Mouse (Mus musculus): ENCODE data around the gene Sqstm1. TPM values are rescaled to one million over a fixed set of nuclear protein-coding genes. Genes with fewer than 3 reads are reported as not detected.

The Sqstm1 gene
- 377 and 383 TPM in 2 replicates for polyA plus RNA-seq (2014; fragmentation: Nextera tagmentation; extraction: Ambion mirVana)

DNA sequence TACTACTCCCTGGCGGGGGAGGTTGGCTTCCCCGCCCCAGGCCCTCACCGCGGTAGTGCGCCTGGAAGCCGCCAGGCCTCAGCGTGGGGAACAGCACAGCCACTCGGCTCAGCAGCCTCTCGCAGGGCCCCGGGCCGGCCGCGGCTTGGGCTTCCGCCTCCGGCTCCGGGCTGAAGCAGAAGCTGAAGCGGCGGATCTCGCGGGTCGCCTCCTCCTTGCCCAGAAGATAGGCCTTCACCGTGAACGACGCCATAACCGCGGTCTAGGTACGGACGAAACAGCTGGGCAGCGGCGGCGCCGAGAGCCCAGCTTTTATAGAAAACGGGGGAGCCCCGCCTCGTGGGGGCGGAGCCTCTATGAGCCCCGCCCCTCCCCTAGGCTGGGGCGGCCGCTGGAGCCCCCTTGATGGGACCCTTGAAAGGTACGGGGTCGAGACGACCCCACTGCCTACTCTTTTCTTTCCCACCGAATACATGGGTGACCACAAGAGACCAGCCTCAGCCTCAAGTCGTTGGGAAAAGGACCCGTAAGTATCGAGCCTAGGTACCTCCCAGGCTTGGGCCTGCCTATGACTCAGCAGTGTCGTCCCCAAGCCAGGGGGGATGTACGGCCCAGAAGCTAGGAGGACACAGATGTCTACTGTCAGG, at the start of gene Sqstm1, which contains the start of gene Mgat4b:
TSS of gene Sqstm1 (minus strand) at position 323 of the 647 bp plus-strand sequence.
TSS of gene Mgat4b (plus strand) at position 386 of the 647 bp plus-strand sequence.
- Histone ChIP-seq H3K4me1 (ENCODE audit: control insufficient read depth, insufficient read depth, low read length) (peaks cover 8% of the 10 kb centered on the region), H3K4me2 (ENCODE audit: low read depth, low read length) (peak within 1 kb of the TSS; percentile 72), H3K36me3 (ENCODE audit: control insufficient read depth, insufficient read depth, low read length) (peaks cover 18% of the 10 kb centered on the region), H3K4me3 (ENCODE audit: low read depth, low read length) (peak within 1 kb of the TSS; percentile 95), H3K9me3 (ENCODE audit: control insufficient read depth, low read length) (no peaks in the 10 kb centered on the region), H3K27me3 (ENCODE audit: control insufficient read depth, insufficient read depth, low read length) (no peaks in the 10 kb centered on the region), H3K9ac (replicated peaks; ENCODE audit: low read depth, low read length) (peak within 1 kb of the TSS; percentile 97), H3K27ac (ENCODE audit: low read depth, low read length) (peak within 1 kb of the TSS; percentile 99)
- WGBS = under 1% methylated on average over 48 of the region's 48 CpGs
- peak; percentile 81 for ATAC-seq (ENCODE audit: low read depth)

DNA sequence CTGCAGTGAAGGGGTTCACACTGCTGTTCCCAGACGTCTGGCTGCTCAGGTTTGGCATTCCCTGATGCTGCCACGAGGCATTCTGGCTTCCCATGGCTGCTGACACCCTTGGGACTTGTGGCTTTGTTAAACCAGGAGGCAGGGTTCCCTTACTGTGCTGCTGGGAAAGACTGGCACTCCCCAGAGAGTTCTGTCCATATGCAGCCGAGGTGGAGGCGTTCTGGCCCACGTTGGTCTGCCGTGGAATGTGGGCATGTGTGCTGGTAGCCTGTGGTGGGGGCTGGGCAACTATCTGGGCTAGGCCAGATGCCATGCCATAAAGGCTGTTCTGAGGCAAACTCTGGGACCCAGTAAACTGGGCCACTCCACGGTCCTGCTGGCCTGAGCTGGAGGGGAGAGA, 47.7 kb upstream of the Sqstm1 start:
- Histone ChIP-seq H3K9ac (replicated peaks; ENCODE audit: low read depth, low read length) (no peak overlapping the region), H3K36me3 (ENCODE audit: control insufficient read depth, insufficient read depth, low read length) (peaks cover 40% of the 10 kb centered on the region), H3K27ac (ENCODE audit: low read depth, low read length) (no peak overlapping the region), H3K4me1 (ENCODE audit: control insufficient read depth, insufficient read depth, low read length) (no peaks in the 10 kb centered on the region), H3K9me3 (ENCODE audit: control insufficient read depth, low read length) (no peaks in the 10 kb centered on the region), H3K27me3 (ENCODE audit: control insufficient read depth, insufficient read depth, low read length) (no peaks in the 10 kb centered on the region), H3K4me2 (ENCODE audit: low read depth, low read length) (no peak overlapping the region), H3K4me3 (ENCODE audit: low read depth, low read length) (no peak overlapping the region)
- ATAC-seq (ENCODE audit: low read depth) = no peak
- WGBS = 67% methylated on average over 7 of the region's 7 CpGs

DNA sequence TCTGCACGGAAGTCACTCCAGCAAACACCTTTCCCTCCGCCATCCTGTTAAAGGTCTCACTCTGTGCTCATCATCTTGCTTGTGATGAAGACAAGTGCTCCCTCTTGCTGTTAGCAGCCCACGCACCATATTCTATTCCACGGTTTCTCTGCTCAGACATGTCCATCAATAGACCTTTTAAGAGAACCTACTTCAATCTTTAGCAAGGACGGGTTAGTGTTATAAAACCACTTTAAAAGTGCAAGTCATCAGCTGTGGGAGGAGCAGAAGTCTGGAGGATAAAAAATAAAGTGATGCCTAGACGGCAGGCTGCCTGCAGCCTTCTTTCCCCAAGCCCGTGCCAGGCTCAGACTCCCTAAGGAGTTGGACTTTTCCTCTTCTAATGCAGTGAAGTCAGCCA, 46.0 kb upstream of the Sqstm1 start:
- Histone ChIP-seq H3K9me3 (ENCODE audit: control insufficient read depth, low read length) (no peaks in the 10 kb centered on the region), H3K27ac (ENCODE audit: low read depth, low read length) (no peak overlapping the region), H3K36me3 (ENCODE audit: control insufficient read depth, insufficient read depth, low read length) (peaks cover 28% of the 10 kb centered on the region), H3K4me1 (ENCODE audit: control insufficient read depth, insufficient read depth, low read length) (no peaks in the 10 kb centered on the region), H3K9ac (replicated peaks; ENCODE audit: low read depth, low read length) (no peak overlapping the region), H3K4me3 (ENCODE audit: low read depth, low read length) (no peak overlapping the region), H3K27me3 (ENCODE audit: control insufficient read depth, insufficient read depth, low read length) (no peaks in the 10 kb centered on the region), H3K4me2 (ENCODE audit: low read depth, low read length) (no peak overlapping the region)
- ATAC-seq (ENCODE audit: low read depth) = no peak
- 86% methylated on average over 7 of the region's 7 CpGs for WGBS

DNA sequence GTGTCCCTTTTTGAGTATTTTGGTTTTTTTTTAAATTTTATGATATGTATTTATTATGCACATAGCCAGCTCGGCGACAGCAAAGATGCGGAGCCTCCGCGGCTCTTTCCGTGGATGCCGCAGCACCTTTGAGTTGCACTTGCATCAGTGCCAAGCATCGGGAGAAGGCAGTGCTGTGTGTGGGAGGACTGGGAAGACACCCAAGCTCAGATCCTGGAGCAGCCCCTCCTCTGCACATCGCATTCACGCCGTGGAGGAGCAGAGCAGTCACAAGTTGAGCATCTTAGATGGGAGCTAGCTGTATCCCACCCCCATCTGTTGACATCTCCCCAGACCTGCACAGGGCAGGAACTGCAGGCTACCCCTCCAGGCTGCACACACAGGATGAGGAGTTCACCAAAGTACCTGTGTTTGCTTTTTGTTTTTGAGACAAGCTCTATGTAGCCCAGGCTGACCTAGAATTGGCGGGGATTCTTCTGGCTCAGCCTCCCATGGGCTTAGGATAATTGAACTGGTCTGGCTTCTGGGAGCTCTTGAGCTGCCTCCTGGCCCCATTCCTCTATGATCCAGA, 43.5 kb upstream of the Sqstm1 start:
- Histone ChIP-seq H3K36me3 (ENCODE audit: control insufficient read depth, insufficient read depth, low read length) (peaks cover 14% of the 10 kb centered on the region), H3K4me2 (ENCODE audit: low read depth, low read length) (no peak overlapping the region), H3K4me1 (ENCODE audit: control insufficient read depth, insufficient read depth, low read length) (no peaks in the 10 kb centered on the region), H3K27me3 (ENCODE audit: control insufficient read depth, insufficient read depth, low read length) (no peaks in the 10 kb centered on the region), H3K9me3 (ENCODE audit: control insufficient read depth, low read length) (no peaks in the 10 kb centered on the region), H3K4me3 (ENCODE audit: low read depth, low read length) (no peak overlapping the region), H3K9ac (replicated peaks; ENCODE audit: low read depth, low read length) (no peak overlapping the region), H3K27ac (ENCODE audit: low read depth, low read length) (no peak overlapping the region)
- ATAC-seq (ENCODE audit: low read depth) = no peak
- 87% methylated on average over 12 of the region's 12 CpGs for WGBS

DNA sequence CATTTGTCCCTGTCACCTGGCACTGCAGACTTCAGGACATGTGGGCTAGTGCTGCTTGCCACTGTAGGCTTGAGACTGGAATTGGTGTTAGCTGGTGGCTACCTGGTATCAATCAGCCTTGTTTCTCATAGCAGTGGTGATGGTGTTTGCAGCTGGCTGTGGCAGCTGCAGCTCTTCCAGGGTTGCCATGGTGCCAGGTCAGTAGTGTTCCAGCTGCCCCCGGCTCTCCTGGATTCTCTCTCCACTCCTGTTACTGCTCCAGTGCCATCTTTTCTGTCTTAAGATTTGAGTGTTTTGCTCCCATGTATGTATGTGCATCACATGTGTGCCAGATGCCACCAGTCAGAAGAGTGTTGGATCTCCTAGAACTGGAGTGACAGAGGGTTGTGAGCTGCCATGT, 42.8 kb upstream of the Sqstm1 start:
- Histone ChIP-seq H3K36me3 (ENCODE audit: control insufficient read depth, insufficient read depth, low read length) (peaks cover 14% of the 10 kb centered on the region), H3K9ac (replicated peaks; ENCODE audit: low read depth, low read length) (no peak overlapping the region), H3K27ac (ENCODE audit: low read depth, low read length) (no peak overlapping the region), H3K4me3 (ENCODE audit: low read depth, low read length) (no peak overlapping the region), H3K4me1 (ENCODE audit: control insufficient read depth, insufficient read depth, low read length) (no peaks in the 10 kb centered on the region), H3K4me2 (ENCODE audit: low read depth, low read length) (no peak overlapping the region), H3K27me3 (ENCODE audit: control insufficient read depth, insufficient read depth, low read length) (no peaks in the 10 kb centered on the region), H3K9me3 (ENCODE audit: control insufficient read depth, low read length) (no peaks in the 10 kb centered on the region)
- 68% methylated on average over 1 of the region's 1 CpGs for WGBS
- no peak for ATAC-seq (ENCODE audit: low read depth)

DNA sequence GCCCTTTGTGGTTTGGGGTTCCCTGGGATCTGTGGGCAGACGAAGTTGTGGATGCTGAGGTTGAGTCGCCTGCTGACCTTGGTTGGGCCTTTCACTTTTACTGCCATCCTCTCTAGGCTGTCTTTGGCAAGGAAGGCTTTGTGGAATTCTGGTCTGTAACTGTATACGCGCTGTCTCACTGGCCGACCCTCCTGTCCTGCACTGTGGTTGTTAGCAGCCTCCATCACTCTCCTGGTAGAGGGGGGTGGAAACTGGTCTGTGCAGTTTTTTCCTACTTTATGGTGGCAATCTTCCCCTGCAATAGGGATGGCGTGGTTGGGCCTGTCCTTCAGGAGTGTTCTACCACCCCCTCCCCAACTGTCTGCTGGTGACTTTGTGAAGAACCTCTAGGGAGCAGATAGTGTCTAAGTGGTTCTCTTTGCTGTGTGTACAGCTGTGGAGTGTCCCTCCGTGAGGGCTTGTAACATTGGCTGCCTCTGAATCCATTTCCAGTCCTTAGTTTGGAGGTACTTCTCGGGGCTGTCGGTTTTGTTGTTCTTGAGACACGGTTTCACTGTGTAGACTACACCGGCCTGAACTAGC, 42.1 kb upstream of the Sqstm1 start:
- WGBS = 62% methylated on average over 11 of the region's 11 CpGs
- no peaks in the 10 kb centered on the region for H3K4me1 ChIP-seq (ENCODE audit: control insufficient read depth, insufficient read depth, low read length)
- H3K9ac ChIP-seq (replicated peaks; ENCODE audit: low read depth, low read length) = no peak overlapping the region
- peaks cover 8% of the 10 kb centered on the region for H3K36me3 ChIP-seq (ENCODE audit: control insufficient read depth, insufficient read depth, low read length)
- H3K27ac ChIP-seq (ENCODE audit: low read depth, low read length) = no peak overlapping the region
- H3K27me3 ChIP-seq (ENCODE audit: control insufficient read depth, insufficient read depth, low read length) = no peaks in the 10 kb centered on the region
- no peak overlapping the region for H3K4me3 ChIP-seq (ENCODE audit: low read depth, low read length)
- H3K9me3 ChIP-seq (ENCODE audit: control insufficient read depth, low read length) = no peaks in the 10 kb centered on the region
- no peak for ATAC-seq (ENCODE audit: low read depth)
- no peak overlapping the region for H3K4me2 ChIP-seq (ENCODE audit: low read depth, low read length)

DNA sequence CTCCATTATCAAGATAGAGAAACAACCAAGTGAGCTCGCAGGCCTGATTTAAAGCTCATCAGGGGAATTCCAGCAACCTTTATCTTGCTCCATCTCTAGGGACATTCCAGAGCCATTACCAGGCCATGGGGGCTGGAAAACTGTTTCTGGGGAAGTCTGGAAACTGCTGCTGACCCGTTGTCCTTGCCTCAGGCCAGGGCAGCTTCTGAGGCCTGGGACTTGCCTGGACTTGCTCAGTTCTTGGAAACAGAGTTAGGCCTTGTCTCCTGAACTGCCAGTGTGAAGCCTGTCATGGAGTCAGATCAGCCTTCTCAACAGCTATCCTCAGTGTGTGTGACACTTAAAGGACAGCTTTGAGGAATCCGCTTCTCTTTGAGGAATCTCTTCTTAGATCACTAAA, 41.5 kb upstream of the Sqstm1 start:
- Histone ChIP-seq H3K9ac (replicated peaks; ENCODE audit: low read depth, low read length) (no peak overlapping the region), H3K4me1 (ENCODE audit: control insufficient read depth, insufficient read depth, low read length) (no peaks in the 10 kb centered on the region), H3K9me3 (ENCODE audit: control insufficient read depth, low read length) (no peaks in the 10 kb centered on the region), H3K27ac (ENCODE audit: low read depth, low read length) (no peak overlapping the region), H3K36me3 (ENCODE audit: control insufficient read depth, insufficient read depth, low read length) (peaks cover 4% of the 10 kb centered on the region; the same call in 1 of the 2 replicates), H3K27me3 (ENCODE audit: control insufficient read depth, insufficient read depth, low read length) (no peaks in the 10 kb centered on the region), H3K4me2 (ENCODE audit: low read depth, low read length) (no peak overlapping the region), H3K4me3 (ENCODE audit: low read depth, low read length) (no peak overlapping the region)
- no peak for ATAC-seq (ENCODE audit: low read depth)
- WGBS = 60% methylated on average over 3 of the region's 3 CpGs

DNA sequence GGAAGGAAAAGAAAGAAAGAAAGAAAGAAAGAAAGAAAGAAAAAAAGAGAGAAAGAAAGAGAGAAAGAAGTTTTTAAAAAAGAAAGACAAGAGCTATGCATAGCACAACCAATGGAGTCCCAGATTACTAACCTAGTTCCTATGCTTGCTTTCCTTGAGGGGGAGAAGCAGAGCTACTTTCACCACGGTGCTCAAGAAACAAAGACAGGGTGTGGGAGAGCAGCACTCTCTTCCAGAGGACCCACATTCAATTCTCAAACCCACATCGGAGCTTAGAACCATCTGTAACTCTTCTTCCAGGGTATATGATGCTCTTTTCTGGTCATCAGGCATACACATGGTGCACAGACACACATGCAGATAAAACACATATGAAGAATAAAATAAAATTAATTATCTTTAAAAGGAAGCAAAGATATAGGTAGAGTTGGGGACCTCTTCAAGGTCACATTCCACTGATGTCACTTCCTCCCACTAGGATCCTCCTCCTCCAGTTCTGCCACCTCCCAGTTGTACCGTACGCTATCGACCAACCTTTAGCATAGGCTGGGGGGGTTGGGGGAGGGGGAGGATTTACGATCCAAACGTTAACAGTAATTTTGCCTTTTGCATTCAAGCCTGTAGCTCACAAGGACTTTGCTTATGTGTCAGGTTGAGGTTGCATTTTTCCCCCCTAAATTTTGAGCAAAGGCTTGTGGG, 38.0 kb upstream of the Sqstm1 start:
- no peak overlapping the region for H3K4me3 ChIP-seq (ENCODE audit: low read depth, low read length)
- H3K4me1 ChIP-seq (ENCODE audit: control insufficient read depth, insufficient read depth, low read length) = no peaks in the 10 kb centered on the region
- H3K27ac ChIP-seq (ENCODE audit: low read depth, low read length) = no peak overlapping the region
- H3K9ac ChIP-seq (replicated peaks; ENCODE audit: low read depth, low read length) = no peak overlapping the region
- no peaks in the 10 kb centered on the region for H3K27me3 ChIP-seq (ENCODE audit: control insufficient read depth, insufficient read depth, low read length)
- no peaks in the 10 kb centered on the region for H3K9me3 ChIP-seq (ENCODE audit: control insufficient read depth, low read length)
- WGBS = 77% methylated on average over 7 of the region's 7 CpGs
- no peak overlapping the region for H3K4me2 ChIP-seq (ENCODE audit: low read depth, low read length)
- no peak for ATAC-seq (ENCODE audit: low read depth)
- H3K36me3 ChIP-seq (ENCODE audit: control insufficient read depth, insufficient read depth, low read length) = no peaks in the 10 kb centered on the region

DNA sequence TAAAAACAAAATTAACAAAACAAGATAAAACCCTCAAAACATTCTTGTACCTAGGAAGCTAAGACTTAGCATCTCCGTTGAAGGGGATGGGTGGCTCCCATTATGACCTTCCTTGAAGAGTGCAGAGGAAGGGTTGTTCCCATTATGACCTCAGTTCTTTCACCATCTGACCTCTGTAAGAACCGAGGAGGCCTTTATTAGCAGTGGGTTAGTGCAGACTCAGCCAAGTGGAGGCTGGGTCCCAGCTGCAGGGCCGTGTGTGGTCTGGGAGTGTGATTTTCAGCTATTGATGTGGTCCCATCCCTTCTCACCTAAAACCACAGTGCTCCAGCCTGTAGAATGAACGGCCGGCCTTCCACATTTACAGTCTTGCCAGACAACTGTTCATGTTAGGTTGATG, 34.6 kb upstream of the Sqstm1 start:
- no peak for ATAC-seq (ENCODE audit: low read depth)
- H3K4me3 ChIP-seq (ENCODE audit: low read depth, low read length) = no peak overlapping the region
- no peak overlapping the region for H3K27ac ChIP-seq (ENCODE audit: low read depth, low read length)
- H3K27me3 ChIP-seq (ENCODE audit: control insufficient read depth, insufficient read depth, low read length) = no peaks in the 10 kb centered on the region
- H3K9ac ChIP-seq (replicated peaks; ENCODE audit: low read depth, low read length) = no peak overlapping the region
- H3K9me3 ChIP-seq (ENCODE audit: control insufficient read depth, low read length) = no peaks in the 10 kb centered on the region
- WGBS = 76% methylated on average over 5 of the region's 5 CpGs
- H3K36me3 ChIP-seq (ENCODE audit: control insufficient read depth, insufficient read depth, low read length) = no peaks in the 10 kb centered on the region
- no peaks in the 10 kb centered on the region for H3K4me1 ChIP-seq (ENCODE audit: control insufficient read depth, insufficient read depth, low read length)
- no peak overlapping the region for H3K4me2 ChIP-seq (ENCODE audit: low read depth, low read length)

All from neural tube, embryonic 14.5 days (tissue).